Mouse (Mus musculus) ES-E14 (cell line): Measurements from ENCODE around the gene Ltbp2. TPM values are rescaled to one million over a fixed set of nuclear protein-coding genes. Genes with fewer than 3 reads are reported as not detected.

Experiments
- DNase-seq: peaks from one replicate; pipeline ENCODE4 v3.0.0-alpha.2; 2013; ENCODE audit warnings: low read depth, low spot score
- H3K27ac ChIP-seq: 2 replicates; pipeline ENCODE4 v1.5.1; 2012; ENCODE audit warnings: low read depth, mild to moderate bottlenecking, low read length, moderate library complexity, mixed read lengths; ENCODE audit not compliant: poor library complexity, insufficient read depth, severe bottlenecking
- H3K36me3 ChIP-seq: 2 replicates; pipeline ENCODE4 v1.6.1; 2012; ENCODE audit warnings: mild to moderate bottlenecking, low read length, moderate library complexity, mixed read lengths; ENCODE audit not compliant: control insufficient read depth, poor library complexity, insufficient read depth, severe bottlenecking
- H3K4me1 ChIP-seq, 2 experiments: fragments of 150-350 bp in 1 of 2; sonication (generic) in 1 of 2; 2 replicates each; pipeline ENCODE4 v1.6.1; 2012; ENCODE audit warnings: low read length in 2 of 2, mild to moderate bottlenecking in 1 of 2, mixed read lengths in 1 of 2; ENCODE audit not compliant: control insufficient read depth in 2 of 2, insufficient read depth in 2 of 2, poor library complexity in 1 of 2
- H3K4me3 ChIP-seq, 2 experiments: fragments of 150-350 bp in 1 of 2; sonication (generic) in 1 of 2; 2 replicates each; pipeline ENCODE4 v1.5.1; 2012; ENCODE audit warnings: low read length in 2 of 2, low read depth in 1 of 2, mild to moderate bottlenecking in 1 of 2, mixed read lengths in 1 of 2; ENCODE audit not compliant: insufficient read depth in 1 of 2, poor library complexity in 1 of 2, severe bottlenecking in 1 of 2
- H3K9ac ChIP-seq: 2 replicates; pipeline ENCODE4 v1.6.1; 2012; ENCODE audit warnings: low read depth, mild to moderate bottlenecking, low read length, mixed read lengths; ENCODE audit not compliant: poor library complexity, insufficient read depth, severe bottlenecking
- H3K9me3 ChIP-seq: fragments of 150-350 bp; sonication (generic); 2 replicates; pipeline ENCODE4 v1.6.1; 2012; ENCODE audit warnings: low read depth, mild to moderate bottlenecking, low read length; ENCODE audit not compliant: control insufficient read depth, insufficient read depth
- CHD2 ChIP-seq: IDR thresholded peaks from 2 replicates; pipeline ENCODE4 v1.6.1; 2014; ENCODE audit warnings: mild to moderate bottlenecking, low read depth, low read length, inconsistent platforms
- HCFC1 ChIP-seq: IDR thresholded peaks from 2 replicates; pipeline ENCODE4 v1.6.1; 2012; ENCODE audit warnings: low read length, inconsistent platforms, borderline replicate concordance; ENCODE audit not compliant: insufficient read depth
- MAFK ChIP-seq: IDR thresholded peaks from 2 replicates; pipeline ENCODE4 v1.6.1; 2014; ENCODE audit warnings: mild to moderate bottlenecking, low read depth, low read length, inconsistent platforms; ENCODE audit not compliant: insufficient read depth
- ZC3H11A ChIP-seq: IDR thresholded peaks from 2 replicates; pipeline ENCODE4 v1.6.1; 2012; ENCODE audit warnings: low read depth, mild to moderate bottlenecking, inconsistent platforms, low read length, borderline replicate concordance
- ZNF384 ChIP-seq: IDR thresholded peaks from 2 replicates; pipeline ENCODE4 v1.6.1; 2012; ENCODE audit warnings: low read depth, low read length, inconsistent platforms
- in situ Hi-C, 2 experiments: fragments of 600-800 bp; cut with MboI; formaldehyde crosslinking; loops; one replicate each; pipeline ENCODE4 v1.15.1; 2025; ENCODE audit warnings: low sequenced_read_pairs in 2 of 2, inconsistent platforms in 1 of 2; ENCODE audit not compliant: unreplicated experiment in 2 of 2
- total RNA-seq: library from RNA; depleted of rRNA; stranded (reverse); fragments of 300-350 nt; gene quantifications from 2 replicates; pipeline ENCODE4 v1.2.3, GENCODE M21; 2012

Ltbp2 gene
- total RNA-seq, 1 experiment: 1.8 TPM

DNA sequence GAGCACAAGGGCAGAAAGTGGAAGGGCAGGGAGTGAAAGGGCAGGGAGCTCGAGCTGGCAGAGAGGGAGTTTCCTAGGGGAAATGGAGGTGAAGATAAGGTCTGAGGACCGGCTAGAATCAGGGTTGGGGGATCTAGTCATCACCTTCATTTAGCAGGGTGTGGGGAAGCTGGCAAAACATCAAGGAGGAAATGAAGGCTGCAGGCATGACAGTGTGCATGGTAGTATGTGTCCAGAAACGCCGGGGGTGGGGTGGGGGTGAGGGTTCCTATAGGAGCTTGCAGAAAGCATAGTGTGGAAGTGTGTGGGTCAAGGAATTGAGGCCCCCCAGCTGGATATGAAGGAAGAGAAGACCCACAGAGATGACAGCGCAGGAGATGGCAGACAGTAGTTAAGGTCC is 45.2 kb downstream of the Ltbp2 start:
- TF ChIP-seq ZNF384 (no peak), HCFC1 (no peak)
- no peaks in the 10 kb centered on the region for H3K36me3 ChIP-seq
- no peak for DNase-seq
- no peaks in the 10 kb centered on the region for H3K9me3 ChIP-seq
- H3K9ac ChIP-seq: no peak overlapping the region
- no peak overlapping the region for H3K4me3 ChIP-seq
- in situ Hi-C loops: no loop called here
- H3K4me1 ChIP-seq: no peaks in the 10 kb centered on the region
- no peak overlapping the region for H3K27ac ChIP-seq

DNA sequence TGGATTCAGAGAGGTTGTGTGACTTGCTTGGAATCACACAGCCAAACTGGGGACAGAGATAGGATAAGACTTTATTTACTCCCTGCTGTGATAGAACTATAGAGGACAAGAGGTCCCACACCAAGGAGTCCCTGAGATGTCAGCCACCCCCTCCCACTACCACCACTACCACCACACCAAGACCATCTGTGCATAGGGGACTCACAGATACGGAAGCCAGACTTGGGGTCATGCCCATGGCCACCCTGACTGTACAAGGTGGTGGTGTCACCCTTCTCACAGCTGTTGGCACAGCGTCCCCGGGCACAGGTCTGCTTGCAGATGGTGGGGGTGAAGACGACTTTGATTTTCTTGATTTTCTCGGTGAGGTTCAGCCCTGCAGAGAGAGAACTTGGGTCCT is 45.9 kb downstream of the Ltbp2 start:
- no peaks in the 10 kb centered on the region for H3K4me1 ChIP-seq
- H3K27ac ChIP-seq: no peak overlapping the region
- no peak for DNase-seq
- H3K9me3 ChIP-seq: no peaks in the 10 kb centered on the region
- H3K4me3 ChIP-seq: no peak overlapping the region
- in situ Hi-C loops: no loop called here
- no peaks in the 10 kb centered on the region for H3K36me3 ChIP-seq
- no peak for TF ChIP-seq HCFC1
- TF ChIP-seq ZNF384: no peak
- TF ChIP-seq MAFK: no peak
- no peak for TF ChIP-seq CHD2
- H3K9ac ChIP-seq: no peak overlapping the region

DNA sequence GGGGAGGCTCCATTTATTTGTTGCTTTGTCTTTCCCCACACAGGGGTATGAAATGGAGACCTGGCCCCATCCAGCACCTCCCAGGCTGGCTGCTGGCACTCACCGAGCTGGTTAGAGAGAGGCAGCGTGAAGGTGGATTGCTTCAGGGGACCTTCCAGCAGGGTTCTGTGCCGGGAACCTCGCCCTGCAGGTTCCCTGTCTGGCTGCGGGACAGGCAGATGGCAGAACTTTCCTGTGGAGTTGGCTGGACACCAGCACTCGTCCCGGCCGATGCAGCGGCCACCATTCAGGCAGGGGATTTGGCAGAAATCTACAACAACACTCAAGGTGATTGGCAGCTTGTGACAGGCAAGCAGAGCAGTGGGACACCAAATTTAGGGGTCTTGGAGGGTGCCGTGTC is 46.4 kb downstream of the Ltbp2 start:
- Histone ChIP-seq H3K4me3 (no peak overlapping the region), H3K36me3 (no peaks in the 10 kb centered on the region), H3K27ac (no peak overlapping the region), H3K4me1 (no peaks in the 10 kb centered on the region), H3K9me3 (no peaks in the 10 kb centered on the region), H3K9ac (no peak overlapping the region)
- in situ Hi-C loops: no loop called here
- no peak for DNase-seq
- no peak for TF ChIP-seq MAFK
- TF ChIP-seq HCFC1: no peak
- TF ChIP-seq ZNF384: no peak
- no peak for TF ChIP-seq ZC3H11A
- no peak for TF ChIP-seq CHD2

DNA sequence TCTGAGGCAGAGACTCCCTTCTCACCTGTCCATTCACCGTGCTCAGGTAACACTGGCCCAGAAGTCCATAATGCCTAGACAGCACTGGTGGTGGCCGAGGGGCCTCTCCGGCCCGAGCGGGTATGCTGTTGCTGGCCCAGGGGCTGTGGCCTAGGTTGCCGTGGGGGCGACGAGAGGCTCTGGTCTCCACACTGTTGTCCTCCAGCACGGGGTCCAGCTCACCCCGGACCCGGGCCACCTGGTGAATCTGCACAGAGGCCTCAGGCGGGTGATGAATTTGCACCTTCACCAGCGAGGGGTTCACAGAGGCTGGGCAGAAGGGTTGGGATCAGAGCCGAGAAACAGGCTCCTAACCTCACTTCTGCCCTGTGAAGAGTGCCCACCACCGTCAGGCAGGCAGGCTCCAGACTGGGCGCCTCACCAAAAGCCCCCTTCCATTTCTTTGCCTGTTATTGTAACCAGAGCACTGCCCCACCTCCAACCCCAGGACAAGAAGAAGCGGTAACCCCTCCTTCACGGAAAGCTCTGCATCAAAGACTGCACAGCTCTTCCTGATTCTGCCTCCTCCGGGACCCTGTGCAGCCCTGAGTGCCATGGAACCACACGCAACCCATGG is 47.1 kb downstream of the Ltbp2 start:
- Histone ChIP-seq H3K4me1 (no peaks in the 10 kb centered on the region), H3K9me3 (no peaks in the 10 kb centered on the region), H3K36me3 (no peaks in the 10 kb centered on the region), H3K4me3 (no peak overlapping the region), H3K9ac (no peak overlapping the region), H3K27ac (no peak overlapping the region)
- TF ChIP-seq ZNF384 (no peak), HCFC1 (no peak), MAFK (no peak), ZC3H11A (no peak), CHD2 (no peak)
- in situ Hi-C loops: no loop called here
- no peak for DNase-seq

DNA sequence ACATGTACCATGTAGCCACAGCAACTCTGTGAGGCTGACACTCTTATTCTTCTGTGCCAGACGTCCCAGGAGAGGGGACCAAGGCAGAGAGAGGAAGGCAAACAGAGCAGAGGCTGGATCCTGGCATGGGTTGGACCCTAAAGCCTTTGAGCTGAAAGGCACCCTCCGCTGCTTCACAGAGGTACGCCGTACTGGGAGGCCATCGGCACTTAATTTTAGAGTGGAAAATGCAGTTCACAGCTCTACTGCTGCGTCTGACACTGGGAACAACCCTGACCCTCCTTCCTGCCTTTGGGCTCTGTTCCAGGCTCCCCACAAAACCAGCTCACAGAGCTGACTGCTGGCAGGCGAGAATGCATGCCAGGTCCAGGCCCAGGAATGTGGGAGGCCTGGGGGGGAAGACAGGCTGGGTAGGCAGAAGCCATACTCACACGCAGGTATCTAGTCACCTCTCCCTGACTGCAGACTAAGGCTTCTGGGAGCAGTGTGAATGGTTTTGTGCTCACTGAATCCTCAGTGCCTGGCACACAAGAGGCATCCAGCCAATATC is 48.9 kb downstream of the Ltbp2 start:
- in situ Hi-C loops: no loop called here
- no peak overlapping the region for H3K9ac ChIP-seq
- DNase-seq: no peak

More for the DNA sequence above, 48.9 kb downstream of the Ltbp2 start:
- no peak overlapping the region for H3K4me3 ChIP-seq
- no peak overlapping the region for H3K27ac ChIP-seq
- no peak for TF ChIP-seq ZNF384
- no peak for TF ChIP-seq MAFK
- TF ChIP-seq ZC3H11A: no peak
- no peaks in the 10 kb centered on the region for H3K4me1 ChIP-seq
- no peaks in the 10 kb centered on the region for H3K36me3 ChIP-seq
- H3K9me3 ChIP-seq: no peaks in the 10 kb centered on the region
